19 mouse cellular contexts compared by ENCODE assay signal in the genomic region with DNA sequence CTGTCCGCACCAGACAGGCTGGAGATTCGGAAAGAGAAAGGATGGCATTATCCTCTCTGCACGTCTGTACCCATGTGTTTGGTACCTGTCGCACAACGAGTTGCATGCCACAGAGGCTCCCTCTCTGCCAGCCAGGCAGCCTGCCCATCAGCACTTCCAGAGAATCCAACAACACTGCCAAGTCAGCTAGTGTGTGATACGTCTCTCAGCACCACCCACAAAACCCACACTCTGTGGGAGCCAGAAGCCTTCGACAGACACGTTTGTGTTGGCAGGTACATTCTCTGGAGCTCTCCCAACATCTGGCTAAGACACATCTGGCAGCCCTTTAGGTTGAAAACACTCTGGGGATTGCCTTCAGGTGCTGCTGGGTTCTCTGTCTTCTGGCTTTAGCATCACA. TPM values are rescaled to one million over a fixed set of nuclear protein-coding genes. Genes with fewer than 3 reads are reported as not detected.
A peak's percentile ranks its signal among the peaks of the same experiment; 100 is the strongest.
DNase-seq lines count a peak whose midpoint lies in the region; ATAC-seq lines count a peak whose summit lies in the region.
"Had no signal": no experiment of that assay in that cellular context is flagged by ENCODE, and none has a peak within 500 bp of the region (broad histone marks: within the 10 kb centered on the region; RNA-seq: fewer than 3 reads in every experiment).

No protein-coding gene starts in this region.

- WGBS in forebrain, embryonic 13.5 days, result 82% methylated on average over 8 of the region's 8 CpGs
- whole genome bisulfite sequencing in forebrain, embryonic 12.5 days, result 83% methylated on average over 8 of the region's 8 CpGs
- WGBS in limb, embryonic 13.5 days, result 59% methylated on average over 8 of the region's 8 CpGs
- WGBS in limb, embryonic 10.5 days, result 83% methylated on average over 8 of the region's 8 CpGs
- 86% methylated on average over 8 of the region's 8 CpGs for WGBS in midbrain, embryonic 14.5 days

- H3K9ac ChIP-seq in forebrain, embryonic 13.5 days, result no peak overlapping the region
- H3K9ac ChIP-seq in forebrain, embryonic 12.5 days, result no peak overlapping the region
- H3K9ac ChIP-seq in limb, embryonic 13.5 days, result no peak overlapping the region
- H3K9ac ChIP-seq in midbrain, embryonic 14.5 days (replicated peaks; ENCODE audit: low read length), result no peak overlapping the region
- H3K9ac ChIP-seq: embryonic facial prominence, embryonic 12.5 days; limb, embryonic 12.5 days; lung, embryonic 15.5 days; midbrain, embryonic 12.5 days; stomach, embryonic 15.5 days had no signal

- H3K27me3 ChIP-seq in forebrain, embryonic 13.5 days, result no peaks in the 10 kb centered on the region
- H3K27me3 ChIP-seq in forebrain, embryonic 12.5 days, result no peaks in the 10 kb centered on the region
- H3K27me3 ChIP-seq in limb, embryonic 13.5 days, result no peaks in the 10 kb centered on the region
- peaks cover 8% of the 10 kb centered on the region; the same call in 1 of the 2 replicates for H3K27me3 ChIP-seq in limb, embryonic 10.5 days (ENCODE audit: low read depth, poor library complexity, severe bottlenecking)
- H3K27me3 ChIP-seq in midbrain, embryonic 14.5 days (ENCODE audit: control insufficient read depth, insufficient read depth, low read length), result no peaks in the 10 kb centered on the region
- H3K27me3 ChIP-seq: embryonic facial prominence, embryonic 12.5 days; lung, embryonic 15.5 days; stomach, embryonic 15.5 days had no signal

- no peak overlapping the region for H3K27ac ChIP-seq in forebrain, embryonic 13.5 days
- no peak overlapping the region for H3K27ac ChIP-seq in forebrain, embryonic 12.5 days
- H3K27ac ChIP-seq in limb, embryonic 13.5 days, result no peak overlapping the region
- H3K27ac ChIP-seq in limb, embryonic 10.5 days, result no peak overlapping the region
- H3K27ac ChIP-seq in midbrain, embryonic 14.5 days (replicated peaks; ENCODE audit: low read depth, low read length), result no peak overlapping the region
- H3K27ac ChIP-seq: embryonic facial prominence, embryonic 12.5 days; kidney, postnatal 0 days; limb, embryonic 12.5 days; lung, embryonic 15.5 days; midbrain, embryonic 12.5 days; stomach, embryonic 15.5 days had no signal

- peak; percentile 37; the same call in 1 of the 2 replicates for ATAC-seq in forebrain, embryonic 13.5 days
- no peak for ATAC-seq in forebrain, embryonic 12.5 days (ENCODE audit: low FRiP score)
- ATAC-seq in limb, embryonic 13.5 days (ENCODE audit: low FRiP score, low read depth), result peak; percentile 17; the same call in 1 of the 2 replicates
- no peak for ATAC-seq in midbrain, embryonic 14.5 days (ENCODE audit: low FRiP score, low TSS enrichment)
- no peak for ATAC-seq in megakaryocyte, adult 5-6 weeks (ENCODE audit: poor library complexity, severe bottlenecking)

- DNase-seq in limb, embryonic 10.5 days (ENCODE audit: low spot score), result no peak
- peak; percentile 9 to 21 for DNase-seq in layer of hippocampus, postnatal 36 days
- DNase-seq in midbrain, embryonic 14.5 days, result no peak
- DNase-seq in embryo, embryonic 10 days (ENCODE audit: low spot score), result no peak
- DNase-seq: adrenal gland, adult 8-10 months; cerebellum, adult 8-10 months; gastrocnemius, postnatal 10 days; retina, postnatal 1 day; thymus, postnatal 4 days had no signal

- H3K4me3 ChIP-seq in forebrain, embryonic 13.5 days, result no peak overlapping the region
- no peak overlapping the region for H3K4me3 ChIP-seq in forebrain, embryonic 12.5 days (replicated peaks)
- H3K4me3 ChIP-seq in limb, embryonic 13.5 days, result no peak overlapping the region
- H3K4me3 ChIP-seq in limb, embryonic 10.5 days, result no peak overlapping the region
- H3K4me3 ChIP-seq in midbrain, embryonic 14.5 days (replicated peaks; ENCODE audit: low read depth, low read length), result no peak overlapping the region
- H3K4me3 ChIP-seq: embryonic facial prominence, embryonic 12.5 days; limb, embryonic 12.5 days; lung, embryonic 15.5 days; midbrain, embryonic 12.5 days; stomach, embryonic 15.5 days had no signal

- H3K9me3 ChIP-seq in forebrain, embryonic 13.5 days (replicated peaks), result no peaks in the 10 kb centered on the region
- H3K9me3 ChIP-seq in forebrain, embryonic 12.5 days, result no peaks in the 10 kb centered on the region
- no peaks in the 10 kb centered on the region for H3K9me3 ChIP-seq in limb, embryonic 13.5 days
- H3K9me3 ChIP-seq in limb, embryonic 10.5 days (replicated peaks), result no peaks in the 10 kb centered on the region
- no peaks in the 10 kb centered on the region for H3K9me3 ChIP-seq in midbrain, embryonic 14.5 days (ENCODE audit: control insufficient read depth, low read length)
- H3K9me3 ChIP-seq: embryonic facial prominence, embryonic 12.5 days; limb, embryonic 12.5 days; lung, embryonic 15.5 days; midbrain, embryonic 12.5 days; stomach, embryonic 15.5 days had no signal

- no peaks in the 10 kb centered on the region for H3K36me3 ChIP-seq in forebrain, embryonic 13.5 days (ENCODE audit: poor library complexity, severe bottlenecking)
- H3K36me3 ChIP-seq in forebrain, embryonic 12.5 days (replicated peaks), result no peaks in the 10 kb centered on the region
- H3K36me3 ChIP-seq in limb, embryonic 13.5 days, result no peaks in the 10 kb centered on the region
- no peaks in the 10 kb centered on the region for H3K36me3 ChIP-seq in limb, embryonic 10.5 days
- H3K36me3 ChIP-seq in midbrain, embryonic 14.5 days (ENCODE audit: control insufficient read depth, insufficient read depth, low read length), result no peaks in the 10 kb centered on the region
- H3K36me3 ChIP-seq: embryonic facial prominence, embryonic 12.5 days; limb, embryonic 12.5 days; lung, embryonic 15.5 days; midbrain, embryonic 12.5 days; stomach, embryonic 15.5 days had no signal

- H3K4me2 ChIP-seq in forebrain, embryonic 13.5 days, result no peak overlapping the region
- no peak overlapping the region for H3K4me2 ChIP-seq in forebrain, embryonic 12.5 days
- no peak overlapping the region for H3K4me2 ChIP-seq in limb, embryonic 13.5 days (replicated peaks)
- H3K4me2 ChIP-seq in midbrain, embryonic 14.5 days (ENCODE audit: low read length), result no peak overlapping the region
- H3K4me2 ChIP-seq: embryonic facial prominence, embryonic 12.5 days; limb, embryonic 12.5 days; lung, embryonic 15.5 days; midbrain, embryonic 12.5 days; stomach, embryonic 15.5 days had no signal

- H3K4me1 ChIP-seq in forebrain, embryonic 13.5 days, result no peaks in the 10 kb centered on the region
- H3K4me1 ChIP-seq in forebrain, embryonic 12.5 days, result no peaks in the 10 kb centered on the region
- peaks cover 16% of the 10 kb centered on the region for H3K4me1 ChIP-seq in limb, embryonic 13.5 days
- H3K4me1 ChIP-seq in limb, embryonic 10.5 days, result peaks cover 17% of the 10 kb centered on the region
- H3K4me1 ChIP-seq in midbrain, embryonic 14.5 days (ENCODE audit: control insufficient read depth, insufficient read depth, low read length), result no peaks in the 10 kb centered on the region
- H3K4me1 ChIP-seq: lung, embryonic 15.5 days; midbrain, embryonic 12.5 days; stomach, embryonic 15.5 days had no signal

RNA-seq across cellular contexts. Expression of gene Itih5, which starts 6.2 kb away (rescaled TPM):
- 2.0 and 2.4 TPM in 2 replicates for polyA plus RNA-seq in forebrain, embryonic 13.5 days (2015; fragmentation: Nextera tagmentation; extraction: Ambion mirVana)
- 2.6 and 3.4 TPM in 2 replicates for polyA plus RNA-seq in forebrain, embryonic 12.5 days (2016; fragmentation: Nextera tagmentation; extraction: Ambion mirVana)
- polyA plus RNA-seq in limb, embryonic 13.5 days (2015; fragmentation: Nextera tagmentation; extraction: Ambion mirVana), result 6.6 and 7.0 TPM in 2 replicates
- 2.5 and 2.8 TPM in 2 replicates for polyA plus RNA-seq in limb, embryonic 10.5 days (2016; fragmentation: Nextera tagmentation; extraction: Ambion mirVana)
- total RNA-seq in layer of hippocampus, postnatal 36 days (2021), result 10 to 100 TPM; 11.9 to 15.0 TPM
- polyA plus RNA-seq in midbrain, embryonic 14.5 days (2014; fragmentation: Nextera tagmentation; extraction: Ambion mirVana), result 1.3 and 7.7 TPM in 2 replicates
- 1.5 and 2.1 TPM in 2 replicates for total RNA-seq in megakaryocyte, adult 5-6 weeks (2015)
- total RNA-seq in megakaryocyte, adult 5-6 weeks (2017), result 2.2 and 3.5 TPM in 2 replicates

RNA-seq across cellular contexts. Expression of gene Itih2, which starts 16.0 kb away (rescaled TPM):
- polyA plus RNA-seq in forebrain, embryonic 13.5 days (2015; fragmentation: Nextera tagmentation; extraction: Ambion mirVana), result 0.41 and 0.53 TPM in 2 replicates
- polyA plus RNA-seq in forebrain, embryonic 12.5 days (2016; fragmentation: Nextera tagmentation; extraction: Ambion mirVana), result 0.18 and 0.28 TPM in 2 replicates
- polyA plus RNA-seq in limb, embryonic 13.5 days (2015; fragmentation: Nextera tagmentation; extraction: Ambion mirVana), result 0.11 and 0.94 TPM in 2 replicates
- 0.23 TPM in 1 of 2 replicates, not detected in the other for polyA plus RNA-seq in limb, embryonic 10.5 days (2016; fragmentation: Nextera tagmentation; extraction: Ambion mirVana)
- total RNA-seq in layer of hippocampus, postnatal 36 days (2021), result 1 to 10 TPM; 1.7 to 2.2 TPM
- polyA plus RNA-seq in midbrain, embryonic 14.5 days (2014; fragmentation: Nextera tagmentation; extraction: Ambion mirVana), result 1.1 TPM in 1 of 2 replicates, not detected in the other
- total RNA-seq in megakaryocyte, adult 5-6 weeks (2015), result not detected in 2 replicates
- total RNA-seq in megakaryocyte, adult 5-6 weeks (2017), result not detected in 2 replicates

Comparison
In these comparisons a context has a peak if more than half of its experiments do, and no peak if none do; other contexts are left out.
1. ATAC-seq: peak in forebrain, embryonic 13.5 days (single experiment) and limb, embryonic 13.5 days (single experiment); none in forebrain, embryonic 12.5 days (single experiment), midbrain, embryonic 14.5 days (single experiment) and megakaryocyte, adult 5-6 weeks (single experiment).
2. DNase-seq: peak in layer of hippocampus, postnatal 36 days (2 of 2); none in limb, embryonic 10.5 days (single experiment), midbrain, embryonic 14.5 days (single experiment) and embryo, embryonic 10 days (single experiment).